Mouse (Mus musculus) limb, embryonic 10.5 days (tissue): ENCODE data around the gene Ttll11. TPM values are rescaled to one million over a fixed set of nuclear protein-coding genes. Genes with fewer than 3 reads are reported as not detected.

ENCODE experiments used
- DNase-seq: peaks from one replicate; pipeline ENCODE4 v3.0.0-alpha.2; 2017; ENCODE audit warnings: low spot score
- H3K27ac ChIP-seq: fragments of 300-500 bp; sonication (generic); 2 replicates; pipeline ENCODE4 v1.5.1; 2016; ENCODE audit warnings: mild to moderate bottlenecking
- H3K27me3 ChIP-seq: fragments of 300-500 bp; sonication (generic); 2 replicates; pipeline ENCODE4 v1.6.1; 2016; ENCODE audit warnings: low read depth, mild to moderate bottlenecking; ENCODE audit not compliant: poor library complexity, severe bottlenecking
- H3K36me3 ChIP-seq: fragments of 300-500 bp; sonication (generic); 2 replicates; pipeline ENCODE4 v1.6.1; 2016; ENCODE audit warnings: mild to moderate bottlenecking, moderate library complexity
- H3K4me1 ChIP-seq: fragments of 300-500 bp; sonication (generic); 2 replicates; pipeline ENCODE4 v1.6.1; 2016
- H3K4me3 ChIP-seq: fragments of 300-500 bp; sonication (generic); 2 replicates; pipeline ENCODE4 v1.5.1; 2016; ENCODE audit warnings: mild to moderate bottlenecking, moderate library complexity
- H3K9me3 ChIP-seq: fragments of 300-500 bp; sonication (generic); replicated peaks from 2 replicates; pipeline ENCODE4 v1.6.1; 2016; ENCODE audit warnings: mild to moderate bottlenecking
- WGBS: fragments of 180-500 bp; shearing (Covaris S2); methylation state at CpG from one replicate; pipeline ENCODE4 v1.1.7; 2016; 5-methylcytosine and 5-hydroxymethylcytosine counted together
- polyA plus RNA-seq: library from polyadenylated mRNA; unstranded; fragments of >200 nt; fragmentation: Nextera tagmentation; extraction: Ambion mirVana; gene quantifications from 2 replicates; pipeline ENCODE4 v1.2.1, GENCODE M21; 2016

Gene Ttll11
- polyA plus RNA-seq, 1 experiment from 2014 or later, result 0.65 TPM

- DNase-seq, result no peak
- peaks cover 4% of the 10 kb centered on the region; the same call in 1 of the 2 replicates for H3K27me3 ChIP-seq
- no peak overlapping the region for H3K4me3 ChIP-seq
- peak overlapping the region; percentile 51 for H3K27ac ChIP-seq
- H3K9me3 ChIP-seq, result no peaks in the 10 kb centered on the region
- peaks cover 60% of the 10 kb centered on the region for H3K4me1 ChIP-seq
- 28% methylated on average over 14 of the region's 14 CpGs for WGBS
- no peaks in the 10 kb centered on the region for H3K36me3 ChIP-seq
These were observed 138.5 kb downstream of the Ttll11 start for GRCm38 (mm10) chr2:35840956-35841816.

GRCm38 (mm10) chr2:35838751-35839479 is 140.8 kb downstream of the Ttll11 start:
- 86% methylated on average over 11 of the region's 11 CpGs for WGBS
- no peak for DNase-seq
- H3K27me3 ChIP-seq, result no peaks in the 10 kb centered on the region

GRCm38 (mm10) chr2:35834198-35834913 is 145.4 kb downstream of the Ttll11 start:
- H3K4me1 ChIP-seq, result peaks cover 19% of the 10 kb centered on the region
- WGBS, result 95% methylated on average over 10 of the region's 10 CpGs
- H3K27ac ChIP-seq, result no peak overlapping the region
- no peaks in the 10 kb centered on the region for H3K9me3 ChIP-seq
- H3K36me3 ChIP-seq, result no peaks in the 10 kb centered on the region
- H3K4me3 ChIP-seq, result no peak overlapping the region
- no peak for DNase-seq
- no peaks in the 10 kb centered on the region for H3K27me3 ChIP-seq

More at GRCm38 (mm10) chr2:35838751-35839479, 140.8 kb downstream of the Ttll11 start:
- no peak overlapping the region for H3K27ac ChIP-seq
- H3K36me3 ChIP-seq, result no peaks in the 10 kb centered on the region
- peaks cover 37% of the 10 kb centered on the region for H3K4me1 ChIP-seq
- H3K4me3 ChIP-seq, result no peak overlapping the region
- no peaks in the 10 kb centered on the region for H3K9me3 ChIP-seq

- Histone ChIP-seq H3K4me3 (no peak overlapping the region), H3K36me3 (no peaks in the 10 kb centered on the region), H3K9me3 (no peaks in the 10 kb centered on the region), H3K27me3 (no peaks in the 10 kb centered on the region), H3K27ac (no peak overlapping the region), H3K4me1 (peaks cover 20% of the 10 kb centered on the region)
- DNase-seq, result no peak
- 63% methylated on average over 6 of the region's 6 CpGs for WGBS
These were observed 146.2 kb downstream of the Ttll11 start for GRCm38 (mm10) chr2:35833546-35833945.

DNA sequence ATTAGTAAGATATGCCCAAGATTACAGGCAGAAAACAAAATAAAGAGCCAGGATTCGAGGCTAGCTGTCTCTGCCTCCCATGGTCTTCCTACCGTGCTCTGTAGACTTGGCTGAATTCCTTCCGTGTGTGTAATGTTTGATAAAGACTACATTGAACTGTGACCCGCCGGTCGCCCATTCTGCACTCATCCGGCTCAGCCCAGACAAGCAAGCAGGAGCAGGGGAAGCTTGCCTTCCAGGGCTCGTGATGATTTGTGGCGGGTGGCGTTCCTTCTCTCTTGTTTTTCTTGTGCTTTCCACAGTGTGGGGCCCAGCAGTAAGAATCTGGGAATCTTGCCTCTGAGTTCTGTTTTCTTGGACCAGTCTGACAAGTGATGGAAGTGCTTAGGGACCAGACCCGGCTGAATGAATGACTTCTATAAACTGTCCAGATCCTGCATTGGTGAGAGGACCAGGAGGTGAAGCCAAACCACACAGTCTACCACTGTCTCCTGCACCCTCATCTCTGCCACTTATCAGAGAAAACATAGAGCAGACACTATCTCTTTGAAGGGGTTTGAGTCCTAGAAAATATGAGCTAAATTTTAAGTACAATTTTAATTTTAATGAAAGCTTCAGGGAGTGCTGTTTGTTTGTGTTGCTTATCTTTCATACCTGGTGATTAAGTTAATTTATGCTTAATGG is 146.8 kb downstream of the Ttll11 start:
- 69% methylated on average over 11 of the region's 11 CpGs for WGBS

DNA sequence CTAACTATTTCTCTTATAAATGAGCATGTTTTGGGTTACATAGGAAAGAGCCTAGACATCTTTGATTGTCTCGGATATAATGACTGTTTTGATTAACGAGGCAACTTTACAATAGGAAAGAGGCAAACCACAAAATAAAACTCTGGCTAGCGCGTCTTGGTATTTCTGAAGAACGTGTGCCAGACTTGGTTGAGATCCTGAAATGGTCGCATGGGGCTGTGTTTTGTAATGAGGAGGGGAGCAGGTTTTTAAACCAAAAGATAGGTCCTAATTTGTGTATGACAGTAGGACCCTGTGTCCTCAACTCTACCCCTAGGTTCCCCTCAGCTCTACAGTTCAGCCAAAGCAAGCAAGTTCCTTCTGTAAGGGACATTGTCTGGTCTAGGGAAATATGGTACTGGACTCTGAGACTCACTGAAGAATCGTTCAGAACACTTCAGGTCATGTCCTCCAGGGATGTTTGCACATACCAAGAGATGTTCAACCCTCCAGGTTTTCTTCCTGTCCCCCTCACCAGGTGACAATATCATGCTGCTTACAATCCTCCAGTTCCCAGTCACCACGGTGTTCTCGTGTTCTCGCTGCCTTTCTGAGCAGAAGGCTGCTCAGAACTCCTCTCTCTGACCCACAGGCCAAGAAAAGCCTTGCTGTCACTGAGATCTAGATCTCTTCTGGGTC is 147.7 kb downstream of the Ttll11 start:
- WGBS, result 87% methylated on average over 10 of the region's 10 CpGs
- H3K36me3 ChIP-seq, result no peaks in the 10 kb centered on the region
- no peak for DNase-seq
- no peak overlapping the region for H3K4me3 ChIP-seq
- H3K27me3 ChIP-seq, result no peaks in the 10 kb centered on the region
- peaks cover 32% of the 10 kb centered on the region for H3K4me1 ChIP-seq
- H3K27ac ChIP-seq, result no peak overlapping the region
- no peaks in the 10 kb centered on the region for H3K9me3 ChIP-seq

More for the DNA sequence above, 146.8 kb downstream of the Ttll11 start:
- Histone ChIP-seq H3K9me3 (no peaks in the 10 kb centered on the region), H3K4me3 (no peak overlapping the region), H3K36me3 (no peaks in the 10 kb centered on the region), H3K27ac (peak overlapping the region; percentile 8; the same call in 1 of the 2 replicates), H3K4me1 (peaks cover 27% of the 10 kb centered on the region), H3K27me3 (no peaks in the 10 kb centered on the region)
- DNase-seq, result no peak

GRCm38 (mm10) chr2:35830966-35831903 is 148.5 kb downstream of the Ttll11 start:
- Histone ChIP-seq H3K36me3 (no peaks in the 10 kb centered on the region), H3K4me1 (peaks cover 32% of the 10 kb centered on the region), H3K27ac (no peak overlapping the region), H3K27me3 (no peaks in the 10 kb centered on the region), H3K4me3 (no peak overlapping the region), H3K9me3 (no peaks in the 10 kb centered on the region)
- DNase-seq, result no peak
- WGBS, result 82% methylated on average over 6 of the region's 6 CpGs

DNA sequence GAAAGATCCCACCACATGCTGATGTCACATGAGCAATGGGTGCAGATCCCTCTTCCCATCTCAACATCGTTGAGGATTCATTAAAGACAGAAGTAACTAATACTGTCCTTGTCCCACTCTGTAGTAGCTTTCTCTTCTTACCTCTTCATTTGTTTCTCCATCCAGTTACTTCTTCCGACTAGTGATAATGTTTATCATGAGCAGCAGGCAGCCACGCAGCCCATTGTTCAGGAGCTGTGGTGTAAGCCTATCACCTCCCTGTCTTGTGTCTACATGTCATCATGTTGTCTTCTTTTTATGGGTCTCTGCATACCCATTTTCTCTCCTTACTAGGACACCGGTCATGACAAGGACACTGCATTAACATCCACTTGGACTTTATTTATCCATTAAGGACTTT is 150.6 kb downstream of the Ttll11 start:
- WGBS, result 91% methylated on average over 4 of the region's 4 CpGs
- Histone ChIP-seq H3K27ac (no peak overlapping the region), H3K4me1 (peaks cover 37% of the 10 kb centered on the region), H3K4me3 (no peak overlapping the region), H3K27me3 (no peaks in the 10 kb centered on the region), H3K36me3 (no peaks in the 10 kb centered on the region), H3K9me3 (no peaks in the 10 kb centered on the region)
- DNase-seq, result no peak

GRCm38 (mm10) chr2:35827886-35828285 is 151.8 kb downstream of the Ttll11 start:
- DNase-seq, result no peak
- peaks cover 29% of the 10 kb centered on the region for H3K4me1 ChIP-seq
- H3K27me3 ChIP-seq, result no peaks in the 10 kb centered on the region
- H3K36me3 ChIP-seq, result no peaks in the 10 kb centered on the region
- H3K4me3 ChIP-seq, result no peak overlapping the region
- no peaks in the 10 kb centered on the region for H3K9me3 ChIP-seq
- no peak overlapping the region for H3K27ac ChIP-seq
- 56% methylated on average over 4 of the region's 4 CpGs for WGBS

- Histone ChIP-seq H3K27ac (no peak overlapping the region), H3K9me3 (no peaks in the 10 kb centered on the region), H3K27me3 (no peaks in the 10 kb centered on the region), H3K36me3 (no peaks in the 10 kb centered on the region), H3K4me1 (peaks cover 24% of the 10 kb centered on the region), H3K4me3 (no peak overlapping the region)
- no peak for DNase-seq
- 79% methylated on average over 7 of the region's 7 CpGs for WGBS
These were observed 154.6 kb downstream of the Ttll11 start for GRCm38 (mm10) chr2:35825157-35825556.

GRCm38 (mm10) chr2:35823589-35823988 is 156.1 kb downstream of the Ttll11 start:
- Histone ChIP-seq H3K27me3 (no peaks in the 10 kb centered on the region), H3K27ac (no peak overlapping the region), H3K4me1 (peaks cover 37% of the 10 kb centered on the region), H3K4me3 (no peak overlapping the region), H3K9me3 (no peaks in the 10 kb centered on the region), H3K36me3 (no peaks in the 10 kb centered on the region)
- DNase-seq, result no peak
- 87% methylated on average over 6 of the region's 6 CpGs for WGBS
